Mouse (Mus musculus) lung, postnatal 4 days (tissue): Measurements from ENCODE around the gene Ttc17.

Source experiments
- DNase-seq, 2 experiments: peaks; one replicate each; pipeline ENCODE4 v3.0.0; 2021

Gene Ttc17

GRCm38 (mm10) chr2:94289659-94290058 is 116.8 kb downstream of the Ttc17 start:
- no peak for DNase-seq

- peak; percentile 26 to 46 for DNase-seq
Observed at GRCm38 (mm10) chr2:94289169-94289568, 117.3 kb downstream of the Ttc17 start.

- no peak for DNase-seq
Observed at GRCm38 (mm10) chr2:94288086-94288485, 118.4 kb downstream of the Ttc17 start.

GRCm38 (mm10) chr2:94287435-94287834 is 119.1 kb downstream of the Ttc17 start:
- no peak for DNase-seq

GRCm38 (mm10) chr2:94283526-94283925 is 123.0 kb downstream of the Ttc17 start:
- no peak for DNase-seq

DNA sequence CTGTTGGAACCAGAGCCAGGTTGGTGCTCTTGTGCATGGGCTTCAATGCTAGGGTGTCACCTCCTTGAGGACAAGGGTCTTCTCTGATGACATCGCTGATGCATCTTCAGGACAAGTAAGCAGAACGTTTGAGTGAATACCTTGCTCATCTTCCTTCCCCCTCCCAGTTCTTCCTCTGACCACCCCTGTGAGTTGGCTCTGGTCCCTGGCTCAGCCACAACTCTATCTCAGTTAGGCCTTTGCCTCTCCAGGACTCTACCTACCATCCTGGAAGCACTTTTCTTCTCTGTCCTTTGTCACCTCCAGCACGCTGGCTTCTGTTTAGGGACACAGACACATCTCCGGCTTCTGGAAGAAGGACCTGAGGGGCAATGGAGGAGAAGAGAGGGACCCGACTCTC is 126.9 kb downstream of the Ttc17 start:
- DNase-seq: no peak

DNA sequence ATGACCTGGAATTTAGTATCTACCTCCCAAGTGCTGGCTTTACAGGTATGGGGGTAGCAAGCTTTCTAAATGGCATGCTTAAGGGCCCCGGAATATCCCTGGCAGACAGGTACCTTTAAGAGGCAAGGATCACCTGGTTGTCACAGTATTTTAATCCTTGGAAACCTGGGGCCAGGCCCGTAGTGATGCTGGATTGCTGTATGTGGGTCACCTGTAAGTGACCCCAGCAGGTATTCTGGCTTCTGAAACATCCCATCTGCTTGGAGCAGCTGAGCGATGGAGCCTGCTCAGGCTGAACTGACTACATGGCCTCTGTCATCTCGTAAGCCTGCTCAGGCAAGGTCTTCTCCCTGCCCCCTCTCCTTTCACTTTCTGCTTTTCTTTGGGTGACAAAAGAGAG is 130.4 kb downstream of the Ttc17 start:
- DNase-seq: no peak

DNA sequence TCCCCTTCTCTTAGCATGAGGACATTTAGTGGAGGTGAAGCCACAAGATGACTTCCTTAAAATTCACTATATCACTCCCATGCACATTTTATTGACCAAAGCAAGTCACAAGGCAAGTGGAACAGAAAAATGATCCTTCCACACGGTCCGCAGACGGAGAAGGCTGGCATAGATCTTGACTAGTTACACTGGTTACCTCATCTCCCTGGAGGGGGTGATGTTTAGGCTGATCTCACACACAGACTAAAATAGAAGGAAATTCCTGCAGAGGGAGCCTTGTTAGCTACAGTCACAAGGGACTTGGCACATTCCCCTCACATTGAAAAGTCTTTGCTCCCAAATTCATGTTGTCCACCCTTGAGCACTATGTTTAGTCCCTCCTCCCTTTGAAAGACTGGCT is 130.8 kb downstream of the Ttc17 start:
- DNase-seq: no peak

DNA sequence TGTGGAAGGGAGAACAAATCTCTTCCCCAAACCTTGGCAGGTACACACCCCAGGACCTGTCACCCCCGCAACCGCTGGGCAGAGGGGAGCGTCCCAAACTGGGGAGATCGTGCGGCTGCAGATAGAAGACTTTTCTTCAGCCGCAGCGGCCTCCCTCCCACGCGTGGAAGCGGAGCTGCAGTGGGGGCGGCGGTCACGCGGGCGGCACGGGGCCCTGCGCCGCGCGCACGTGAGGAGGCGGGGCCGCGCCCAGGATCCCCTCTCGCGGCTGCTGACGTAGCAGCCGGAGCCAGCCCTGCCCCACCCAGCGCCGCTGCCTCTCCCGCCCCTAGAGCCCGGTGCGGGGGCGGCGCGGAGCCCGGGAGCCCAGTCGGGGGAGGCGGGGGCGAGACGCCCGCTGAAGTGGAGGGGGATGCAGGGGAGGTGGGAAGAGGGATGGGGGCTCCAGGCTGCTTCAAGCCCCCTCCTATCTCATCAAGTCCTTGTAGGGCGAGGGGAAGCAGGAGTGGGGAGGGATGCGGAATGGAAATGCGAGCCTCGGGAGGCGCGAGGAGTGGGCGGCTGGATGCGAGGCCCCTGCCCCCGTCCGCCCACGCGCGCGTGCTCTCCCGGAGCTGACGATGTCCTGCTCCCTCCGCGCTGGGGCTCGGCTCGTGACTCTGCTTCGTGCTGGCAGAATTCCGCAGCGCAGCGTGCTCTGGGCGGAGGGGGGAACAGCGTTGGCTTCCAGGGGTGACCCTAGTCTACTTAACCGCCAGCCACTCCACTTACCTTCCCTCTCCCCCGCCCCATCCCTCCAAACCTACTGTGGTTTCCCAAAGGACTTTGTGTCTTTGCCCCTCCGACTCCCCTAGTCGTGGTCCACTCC is 133.1 kb downstream of the Ttc17 start:
- peak; percentile 74 to 77 for DNase-seq

DNA sequence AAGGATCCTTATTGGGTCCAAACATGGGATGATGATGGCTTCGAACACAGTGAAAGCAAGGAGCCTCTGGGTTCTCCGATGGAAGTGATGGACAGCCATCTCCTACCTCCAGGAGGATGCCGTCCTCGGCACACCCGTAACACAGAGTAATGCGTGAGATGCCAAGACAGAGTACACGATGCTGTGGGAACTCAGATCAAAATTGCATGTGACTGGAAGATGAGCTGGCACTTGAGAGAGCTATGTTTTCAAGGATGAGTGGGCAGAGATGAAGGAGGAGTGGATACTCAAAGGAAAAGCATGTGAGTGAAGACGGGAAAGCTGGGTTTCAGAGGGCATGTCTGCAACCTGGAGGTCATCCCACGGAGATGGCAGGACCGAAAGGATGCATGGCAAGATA is 135.3 kb downstream of the Ttc17 start:
- DNase-seq: no peak

- DNase-seq: no peak
Observed at GRCm38 (mm10) chr2:94268835-94269234, 137.7 kb downstream of the Ttc17 start.

DNA sequence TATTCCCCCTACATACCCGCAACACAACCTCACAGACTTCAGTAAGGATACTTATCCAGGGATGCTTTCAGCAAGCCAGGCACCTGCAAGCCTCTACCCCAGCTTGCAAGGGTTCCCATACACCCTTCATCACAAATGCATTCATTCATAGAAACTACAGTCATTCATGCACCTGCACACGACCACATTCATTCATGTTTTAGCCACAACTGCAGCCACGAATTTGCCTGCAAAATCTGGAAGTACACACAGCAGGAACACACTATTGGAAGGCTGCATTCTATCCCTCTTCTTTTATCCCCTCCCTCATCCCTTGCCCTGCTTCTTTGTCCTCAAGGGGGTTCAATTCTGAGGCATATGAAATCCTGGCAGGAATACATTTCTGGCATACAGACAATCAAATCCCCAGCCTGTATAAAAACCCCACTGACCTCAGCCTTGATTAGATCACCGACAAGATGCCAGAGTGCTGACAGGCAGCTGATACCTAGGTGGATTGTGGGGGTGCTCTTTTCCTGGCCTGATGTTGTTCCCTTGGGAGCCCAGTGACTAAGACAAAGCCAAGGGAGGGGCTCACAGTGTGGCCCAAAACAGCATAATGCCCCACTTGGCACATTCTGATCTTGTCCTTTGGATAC is 139.2 kb downstream of the Ttc17 start:
- DNase-seq: no peak

DNA sequence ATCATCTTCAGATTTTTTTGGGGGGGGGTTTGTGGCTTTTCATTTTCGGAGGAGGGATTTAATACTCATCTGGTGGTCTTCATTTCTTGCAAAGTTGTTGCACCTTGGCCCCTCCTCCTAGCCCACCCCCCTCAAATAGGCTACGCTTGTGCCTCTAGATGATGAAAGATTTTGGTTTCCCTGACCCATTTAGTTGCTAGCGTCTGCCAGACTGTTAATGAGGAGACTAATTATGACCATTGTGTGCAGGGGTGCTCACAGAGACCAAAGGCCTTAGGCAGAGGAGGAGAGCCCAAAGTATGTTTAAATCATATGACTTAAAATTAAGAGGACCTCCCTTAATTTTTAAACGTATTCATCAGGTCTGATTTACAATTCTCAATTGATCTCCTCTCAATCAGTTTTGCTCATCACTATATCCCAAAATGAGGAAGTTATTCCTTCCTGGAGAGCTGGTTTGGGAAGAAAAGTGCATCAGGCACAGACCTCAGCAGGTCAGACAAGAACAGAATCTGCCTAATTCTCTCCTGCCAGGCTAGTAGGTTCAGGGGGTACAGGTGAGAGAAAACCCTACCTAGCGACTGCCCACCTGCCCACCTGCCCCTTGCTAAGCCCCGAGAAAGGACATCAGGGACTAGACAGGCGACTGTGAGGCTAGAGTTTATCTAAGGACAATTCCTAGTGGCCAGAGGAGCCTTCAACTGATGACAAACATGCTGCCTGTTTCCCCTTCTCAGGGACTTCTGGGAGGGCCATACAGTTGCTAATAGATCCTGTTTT is 139.9 kb downstream of the Ttc17 start:
- DNase-seq: no peak

DNA sequence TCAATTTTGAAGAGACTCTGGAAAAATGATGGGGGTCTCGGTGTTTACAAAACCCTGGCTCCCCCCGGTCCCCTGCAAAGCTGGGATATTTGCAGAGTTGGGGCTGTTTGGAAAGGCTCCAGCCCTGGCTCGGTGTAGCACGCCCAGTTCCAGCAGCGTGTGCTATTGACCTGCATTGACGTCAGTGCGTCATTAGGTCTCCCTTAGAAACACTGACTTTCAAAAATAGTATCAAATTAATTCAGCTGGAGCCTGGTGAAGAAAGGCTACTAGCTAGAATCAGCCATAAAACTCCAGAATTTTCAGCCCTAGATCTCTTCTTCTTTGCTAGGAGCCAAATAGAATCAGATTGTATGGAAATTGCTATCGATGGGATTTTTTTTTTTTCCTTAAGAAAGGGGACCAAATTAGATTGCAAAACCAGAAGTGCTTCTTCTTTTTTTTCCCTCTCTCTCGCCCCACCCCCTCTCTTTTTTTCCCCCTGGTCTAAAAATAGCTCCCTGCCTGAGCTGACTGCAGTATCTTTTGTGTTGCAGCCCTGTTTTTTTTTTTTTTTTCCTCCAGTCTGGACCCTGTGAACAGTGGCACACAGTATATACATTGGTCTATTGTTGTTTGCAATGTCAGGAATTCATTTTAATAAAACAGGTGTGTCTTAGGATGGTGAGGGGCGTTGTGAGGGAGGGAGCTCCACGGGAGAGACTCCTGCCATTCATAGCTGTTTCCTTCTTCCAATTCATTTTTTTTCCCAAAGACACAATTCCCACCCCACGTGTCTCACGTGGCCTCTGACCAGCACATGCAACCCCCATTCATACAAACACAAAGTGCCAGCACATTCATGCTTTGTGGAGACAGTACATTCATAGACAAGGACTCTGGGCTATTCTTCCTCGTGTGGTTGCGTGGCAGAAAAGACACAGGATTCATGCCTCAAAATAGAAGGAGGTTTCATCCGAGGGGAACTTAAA is 141.0 kb downstream of the Ttc17 start:
- peak in 1 of 2 experiments; percentile 18 for DNase-seq

GRCm38 (mm10) chr2:94264631-94265098 is 141.8 kb downstream of the Ttc17 start:
- no peak for DNase-seq

DNA sequence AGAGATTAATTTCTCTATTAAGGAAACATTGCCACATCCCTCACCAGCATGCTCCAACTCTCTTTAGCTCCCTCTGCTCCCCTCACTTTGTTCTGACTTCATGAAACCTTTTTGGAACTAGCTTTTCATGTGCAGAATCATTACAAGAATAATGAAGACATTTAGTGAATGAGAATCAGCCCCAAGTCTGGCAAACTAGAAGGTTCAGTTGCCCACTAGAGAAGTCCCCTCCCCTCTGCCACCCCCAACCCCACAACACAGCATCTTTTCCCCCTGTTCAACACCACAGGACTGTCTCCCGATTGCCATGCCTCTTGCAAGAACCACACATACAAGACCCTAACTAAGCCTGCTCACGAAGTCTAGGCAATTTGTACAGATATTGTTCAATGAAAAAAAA is 142.5 kb downstream of the Ttc17 start:
- no peak for DNase-seq

DNA sequence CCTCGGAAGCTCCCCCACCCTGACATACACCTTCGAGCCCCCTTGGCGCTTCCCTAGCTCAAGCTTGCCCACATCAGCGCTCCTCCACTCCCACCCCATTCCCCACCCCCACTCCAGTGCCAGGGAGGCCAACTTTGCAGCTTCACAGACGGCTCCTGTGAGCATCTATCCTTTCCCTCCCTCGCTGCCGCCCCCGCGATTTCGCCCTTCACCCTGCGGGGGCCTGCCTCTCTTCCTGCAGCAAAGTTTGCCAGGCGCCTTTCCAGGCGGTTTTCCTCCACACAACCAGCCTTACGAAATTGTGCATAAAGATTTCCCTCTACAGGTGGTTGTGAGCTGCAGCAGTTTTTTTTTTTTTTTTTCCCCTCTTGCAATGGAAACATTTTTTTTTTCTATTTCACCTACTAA is 143.0 kb downstream of the Ttc17 start:
- peak in 1 of 2 experiments; percentile 11 for DNase-seq

- DNase-seq: no peak
Observed at GRCm38 (mm10) chr2:94262917-94263529, 143.5 kb downstream of the Ttc17 start.

DNA sequence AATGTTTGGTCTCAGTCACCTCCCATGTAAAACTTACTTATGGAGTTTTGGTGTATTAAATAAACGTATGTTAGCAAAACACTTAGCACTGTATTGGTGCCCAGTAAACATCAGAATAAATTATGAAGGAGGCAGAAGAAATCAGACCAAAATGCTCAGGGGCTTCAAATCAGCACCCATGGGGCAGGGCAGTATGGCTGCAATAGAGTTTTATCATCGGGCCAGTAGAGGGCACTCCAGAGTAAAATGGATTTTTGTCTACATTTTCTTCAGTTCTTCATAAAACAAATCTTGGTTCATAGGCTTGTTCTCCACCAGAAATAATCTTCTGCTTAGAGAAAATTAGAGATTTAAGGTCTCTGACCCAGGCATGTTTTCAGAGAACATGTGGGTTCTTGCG is 152.4 kb downstream of the Ttc17 start:
- peak in 1 of 2 experiments; percentile 15 for DNase-seq
